Mouse (Mus musculus): Measurements from ENCODE around the gene Snx9. TPM values are rescaled to one million over a fixed set of nuclear protein-coding genes. Genes with fewer than 3 reads are reported as not detected.

Gene Snx9
- total and polyA plus RNA-seq, 2 experiments from 2014 or later: 5.6 to 8.7 TPM

DNA sequence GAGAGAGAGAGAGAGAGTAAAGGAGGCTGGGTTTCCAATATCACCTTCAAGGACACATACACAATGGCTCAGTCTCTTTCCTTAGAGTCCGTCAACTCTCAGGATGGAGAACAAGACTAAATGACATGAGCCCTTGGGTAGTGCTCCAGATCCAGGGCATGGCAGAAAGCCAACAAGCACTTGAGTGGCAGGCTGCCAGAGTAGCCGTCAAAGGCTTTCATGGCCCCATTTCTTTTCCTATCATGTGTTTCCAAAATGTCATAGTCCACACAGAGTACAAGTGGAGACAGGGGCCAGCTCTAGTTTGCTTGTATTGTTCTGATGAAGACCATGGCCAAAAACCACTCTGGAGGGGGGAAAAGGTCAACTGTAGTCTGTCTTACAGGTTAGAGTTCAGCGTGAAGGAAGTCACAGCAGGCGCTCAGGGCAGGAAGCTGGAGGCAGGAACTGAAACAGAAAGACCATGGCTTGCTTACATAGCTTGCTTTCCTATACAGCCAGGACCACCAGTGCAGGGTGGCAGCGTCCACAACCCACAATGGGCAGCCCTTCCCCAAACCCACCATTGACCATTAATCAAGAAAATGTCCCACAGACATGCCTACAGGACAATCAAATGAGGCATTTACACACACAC lies 43.9 kb upstream of the Snx9 start:
- H3K9ac ChIP-seq: no peak overlapping the region
- 55% methylated on average over 5 of the region's 5 CpGs for WGBS
- no peaks in the 10 kb centered on the region for H3K36me3 ChIP-seq (ENCODE audit: insufficient read depth)
- H3K4me1 ChIP-seq (ENCODE audit: insufficient read depth): no peaks in the 10 kb centered on the region
- no peak overlapping the region for H3K4me2 ChIP-seq (ENCODE audit: low read depth)
- H3K27me3 ChIP-seq (ENCODE audit: insufficient read depth, low read length): no peaks in the 10 kb centered on the region
- ATAC-seq (no peak), DNase-seq (no peak)
- no peak overlapping the region for H3K4me3 ChIP-seq (ENCODE audit: low read depth, low read length)
- no peak for TF ChIP-seq CTCF (IDR thresholded peaks at IDR 0.05; ENCODE audit: low read depth)
- H3K27ac ChIP-seq (ENCODE audit: low read depth, low read length): no peak overlapping the region
- no peaks in the 10 kb centered on the region for H3K9me3 ChIP-seq (ENCODE audit: low read length)

DNA sequence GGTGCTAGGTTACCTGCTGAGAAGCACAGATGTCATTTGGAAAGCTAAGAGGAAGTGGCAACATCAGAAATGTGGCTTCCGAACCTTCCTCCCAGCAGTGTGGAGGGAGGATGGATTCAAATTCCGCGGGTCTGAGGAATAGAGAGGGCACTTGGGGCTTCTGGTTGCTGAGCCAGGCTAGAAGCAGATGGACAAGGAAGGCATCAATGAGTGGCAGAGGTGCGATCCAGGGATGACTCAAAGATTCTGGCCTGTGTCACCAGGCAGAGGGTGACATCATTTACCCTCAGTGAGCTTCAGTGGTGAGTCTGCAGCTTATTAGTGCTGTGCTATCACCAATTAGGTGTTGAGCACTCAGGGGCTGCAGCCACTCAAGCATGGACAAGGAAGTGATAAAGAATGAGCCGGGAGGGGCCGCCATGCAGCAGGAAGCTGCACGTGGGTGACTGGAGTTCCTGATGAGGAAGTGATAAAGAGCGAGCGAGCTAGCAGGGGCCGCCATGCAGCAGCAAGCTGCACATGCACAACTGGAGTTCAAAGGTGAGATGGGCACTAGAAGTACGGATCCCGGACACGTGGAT lies 42.8 kb upstream of the Snx9 start:
- Histone ChIP-seq H3K4me2 (ENCODE audit: low read depth) (no peak overlapping the region), H3K4me1 (ENCODE audit: insufficient read depth) (no peaks in the 10 kb centered on the region), H3K4me3 (ENCODE audit: low read depth, low read length) (no peak overlapping the region), H3K36me3 (ENCODE audit: insufficient read depth) (no peaks in the 10 kb centered on the region), H3K9ac (no peak overlapping the region), H3K27me3 (ENCODE audit: insufficient read depth, low read length) (no peaks in the 10 kb centered on the region), H3K27ac (ENCODE audit: low read depth, low read length) (no peak overlapping the region), H3K9me3 (ENCODE audit: low read length) (no peaks in the 10 kb centered on the region)
- no peak for ATAC-seq
- 72% methylated on average over 13 of the region's 13 CpGs for WGBS
- TF ChIP-seq CTCF (IDR thresholded peaks at IDR 0.05; ENCODE audit: low read depth): no peak
- DNase-seq: no peak

DNA sequence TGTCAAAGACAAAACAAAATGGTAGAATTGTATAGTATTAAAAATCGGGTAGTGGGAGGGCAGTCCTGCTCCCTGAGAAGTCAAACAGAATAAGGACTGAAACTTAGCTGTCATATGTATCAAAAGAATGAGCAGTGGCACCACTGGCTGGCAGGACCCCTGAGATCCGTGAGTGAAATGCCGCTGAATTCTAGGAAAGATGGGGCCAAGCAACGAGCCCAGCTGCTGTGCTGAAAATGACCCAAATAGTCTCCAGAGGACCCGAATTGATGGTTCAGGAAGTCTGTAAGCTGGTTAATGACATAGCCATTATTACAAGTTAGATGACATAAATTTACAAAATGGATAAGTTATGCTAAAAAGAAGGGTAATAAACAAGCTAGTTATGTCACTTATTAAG lies 42.2 kb upstream of the Snx9 start:
- no peak for DNase-seq
- WGBS: 77% methylated on average over 5 of the region's 5 CpGs
- Histone ChIP-seq H3K4me3 (ENCODE audit: low read depth, low read length) (no peak overlapping the region), H3K27ac (ENCODE audit: low read depth, low read length) (no peak overlapping the region), H3K4me2 (ENCODE audit: low read depth) (no peak overlapping the region), H3K27me3 (ENCODE audit: insufficient read depth, low read length) (no peaks in the 10 kb centered on the region), H3K36me3 (ENCODE audit: insufficient read depth) (no peaks in the 10 kb centered on the region), H3K4me1 (ENCODE audit: insufficient read depth) (no peaks in the 10 kb centered on the region), H3K9ac (no peak overlapping the region), H3K9me3 (ENCODE audit: low read length) (no peaks in the 10 kb centered on the region)
- no peak for ATAC-seq
- no peak for TF ChIP-seq CTCF (IDR thresholded peaks at IDR 0.05; ENCODE audit: low read depth)

DNA sequence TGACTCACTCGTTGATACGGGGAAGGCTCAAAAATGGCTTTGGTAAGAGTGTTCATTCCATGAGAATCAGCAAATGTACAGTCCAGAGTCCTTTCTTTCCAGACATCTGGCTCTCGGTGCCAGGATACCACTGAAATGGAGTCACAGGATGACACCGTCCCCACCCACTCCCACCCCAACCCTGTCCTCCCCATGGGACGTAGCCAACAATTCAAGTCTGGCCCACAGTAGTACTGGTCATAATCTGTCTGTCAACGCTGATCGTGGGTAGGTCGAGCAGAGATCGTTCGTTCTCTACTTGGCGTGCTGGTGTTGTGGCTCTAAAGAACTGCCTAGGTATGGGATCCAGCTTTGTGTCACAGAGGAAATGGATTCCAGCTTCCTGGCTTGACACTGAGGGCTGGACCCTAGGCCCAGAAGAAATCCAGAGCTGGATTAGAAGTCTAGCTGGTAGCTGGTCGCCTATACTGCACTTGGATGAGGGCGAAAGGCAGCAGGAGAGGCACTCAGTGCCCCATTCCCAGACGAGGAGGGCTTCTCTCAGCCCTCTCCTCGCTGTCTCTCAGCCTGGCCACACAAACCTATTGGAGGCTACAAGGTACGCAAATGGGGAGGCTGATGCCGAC lies 41.6 kb upstream of the Snx9 start:
- H3K27ac ChIP-seq (ENCODE audit: low read depth, low read length): no peak overlapping the region
- no peak overlapping the region for H3K9ac ChIP-seq
- no peaks in the 10 kb centered on the region for H3K9me3 ChIP-seq (ENCODE audit: low read length)
- H3K4me1 ChIP-seq (ENCODE audit: insufficient read depth): no peaks in the 10 kb centered on the region
- 87% methylated on average over 17 of the region's 17 CpGs for WGBS
- ATAC-seq (no peak), DNase-seq (no peak)
- TF ChIP-seq CTCF (IDR thresholded peaks at IDR 0.05; ENCODE audit: low read depth): no peak
- no peak overlapping the region for H3K4me2 ChIP-seq (ENCODE audit: low read depth)
- no peaks in the 10 kb centered on the region for H3K27me3 ChIP-seq (ENCODE audit: insufficient read depth, low read length)
- no peaks in the 10 kb centered on the region for H3K36me3 ChIP-seq (ENCODE audit: insufficient read depth)
- H3K4me3 ChIP-seq (ENCODE audit: low read depth, low read length): no peak overlapping the region

DNA sequence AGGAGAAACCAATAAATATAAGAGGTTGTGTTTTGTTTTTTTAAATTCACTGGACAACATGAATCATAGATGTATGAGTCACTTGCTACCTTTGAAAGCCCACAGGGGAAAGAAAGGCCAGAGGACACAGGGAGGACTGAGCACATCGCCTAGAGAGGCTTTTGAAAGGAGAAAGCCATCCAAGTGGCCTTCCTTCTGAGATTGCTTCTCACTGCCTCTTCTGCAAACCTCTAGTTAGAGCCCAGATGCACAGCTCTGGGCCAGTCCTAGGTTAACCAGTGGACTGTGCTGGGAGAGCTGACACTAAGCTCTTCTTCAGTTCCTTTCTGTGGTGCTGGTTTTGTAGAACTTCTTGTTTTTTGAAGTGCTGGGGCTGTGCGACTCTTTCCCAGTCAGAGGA lies 40.9 kb upstream of the Snx9 start:
- DNase-seq: no peak
- no peak overlapping the region for H3K27ac ChIP-seq (ENCODE audit: low read depth, low read length)
- H3K9me3 ChIP-seq (ENCODE audit: low read length): no peaks in the 10 kb centered on the region
- no peaks in the 10 kb centered on the region for H3K4me1 ChIP-seq (ENCODE audit: insufficient read depth)
- H3K4me2 ChIP-seq (ENCODE audit: low read depth): no peak overlapping the region
- H3K4me3 ChIP-seq (ENCODE audit: low read depth, low read length): no peak overlapping the region
- no peak overlapping the region for H3K9ac ChIP-seq
- H3K27me3 ChIP-seq (ENCODE audit: insufficient read depth, low read length): no peaks in the 10 kb centered on the region
- no peak for TF ChIP-seq CTCF (IDR thresholded peaks at IDR 0.05; ENCODE audit: low read depth)
- WGBS: 87% methylated on average over 2 of the region's 2 CpGs
- H3K36me3 ChIP-seq (ENCODE audit: insufficient read depth): no peaks in the 10 kb centered on the region
- no peak for ATAC-seq

DNA sequence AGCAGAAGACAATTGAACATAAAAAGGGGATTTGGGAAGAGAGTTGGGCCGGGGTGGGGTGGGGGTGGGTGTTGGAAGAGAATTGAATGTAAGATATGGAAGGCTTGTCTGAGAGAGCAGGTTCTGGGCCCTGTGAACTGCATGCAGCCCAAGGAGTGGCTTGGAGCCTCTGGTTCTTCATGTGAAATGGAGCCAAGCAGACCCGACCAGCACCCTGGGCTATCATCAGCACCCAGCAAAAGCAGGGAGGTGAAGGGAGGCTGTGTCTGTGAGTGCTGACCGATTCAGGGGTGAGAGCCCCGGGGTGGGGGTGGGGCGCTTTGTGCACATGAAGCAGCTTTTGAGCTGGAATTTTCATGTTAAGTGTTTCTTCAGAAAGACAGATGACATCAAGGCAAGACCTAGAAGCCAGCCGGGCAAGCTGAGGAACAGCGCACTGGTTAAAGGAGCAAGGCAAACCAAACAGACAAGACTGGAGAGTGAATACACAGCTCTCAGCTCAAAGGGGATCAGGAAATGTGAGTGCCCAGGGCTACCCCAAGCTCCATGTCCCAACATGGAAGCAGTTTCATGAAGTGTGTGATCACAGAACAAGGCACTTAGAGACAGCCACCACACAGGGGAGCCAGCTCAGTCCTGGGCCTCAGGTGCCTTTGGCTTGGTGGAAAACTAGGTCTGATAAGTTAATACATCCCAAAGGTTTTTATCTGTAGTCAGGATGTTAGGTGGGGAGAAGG lies 40.1 kb upstream of the Snx9 start:
- H3K9me3 ChIP-seq (ENCODE audit: low read length): no peaks in the 10 kb centered on the region
- H3K27ac ChIP-seq (ENCODE audit: low read depth, low read length): no peak overlapping the region
- DNase-seq (no peak), ATAC-seq (no peak)
- H3K9ac ChIP-seq: no peak overlapping the region
- H3K4me3 ChIP-seq (ENCODE audit: low read depth, low read length): no peak overlapping the region
- no peaks in the 10 kb centered on the region for H3K4me1 ChIP-seq (ENCODE audit: insufficient read depth)
- H3K4me2 ChIP-seq (ENCODE audit: low read depth): no peak overlapping the region
- 79% methylated on average over 7 of the region's 7 CpGs for WGBS
- TF ChIP-seq CTCF (IDR thresholded peaks at IDR 0.05; ENCODE audit: low read depth): no peak
- no peaks in the 10 kb centered on the region for H3K27me3 ChIP-seq (ENCODE audit: insufficient read depth, low read length)
- H3K36me3 ChIP-seq (ENCODE audit: insufficient read depth): no peaks in the 10 kb centered on the region

All from forebrain, postnatal 0 days (tissue).